Mouse (Mus musculus) lung, embryonic 16.5 days (tissue): ENCODE data around the gene Clpsl2. TPM values are rescaled to one million over a fixed set of nuclear protein-coding genes. Genes with fewer than 3 reads are reported as not detected.

Experiments
- ATAC-seq: fragments of 200-750 bp; cut with Nextera tagmentation; 2 replicates; pipeline ENCODE4 v1.8.0; 2017; ENCODE audit warnings: low read depth, mild to moderate bottlenecking, moderate library complexity
- H3K27ac ChIP-seq: fragments of 300-500 bp; sonication (generic); 2 replicates; pipeline ENCODE4 v1.5.1; 2014; ENCODE audit warnings: mild to moderate bottlenecking, control low read depth, low read length
- H3K27me3 ChIP-seq: fragments of 300-500 bp; sonication (generic); 2 replicates; pipeline ENCODE4 v1.6.1; 2014; ENCODE audit warnings: low read depth, low read length, mixed read lengths; ENCODE audit not compliant: control insufficient read depth, insufficient read depth
- H3K36me3 ChIP-seq: fragments of 300-500 bp; sonication (generic); 2 replicates; pipeline ENCODE4 v1.6.1; 2014; ENCODE audit warnings: low read length; ENCODE audit not compliant: control insufficient read depth, insufficient read depth
- H3K4me1 ChIP-seq: fragments of 300-500 bp; sonication (generic); replicated peaks from 2 replicates; pipeline ENCODE4 v1.6.1; 2014; ENCODE audit warnings: low read length, mixed read lengths; ENCODE audit not compliant: control insufficient read depth, insufficient read depth
- H3K4me2 ChIP-seq: fragments of 300-500 bp; sonication (generic); 2 replicates; pipeline ENCODE4 v1.6.1; 2014; ENCODE audit warnings: low read depth, low read length, control low read depth
- H3K4me3 ChIP-seq: fragments of 300-500 bp; sonication (generic); 2 replicates; pipeline ENCODE4 v1.5.1; 2014; ENCODE audit warnings: mild to moderate bottlenecking, low read length, control low read depth
- H3K9ac ChIP-seq: fragments of 300-500 bp; sonication (generic); 2 replicates; pipeline ENCODE4 v1.6.1; 2014; ENCODE audit warnings: low read length, control low read depth
- H3K9me3 ChIP-seq: fragments of 300-500 bp; sonication (generic); 2 replicates; pipeline ENCODE4 v1.6.1; 2016; ENCODE audit warnings: low read length; ENCODE audit not compliant: control insufficient read depth
- WGBS: fragments of 180-500 bp; shearing (Covaris S2); extraction: QIAGEN DNeasy Blood & Tissue Kit; methylation state at CpG from one replicate; pipeline ENCODE4 v1.1.7; 2014; 5-methylcytosine and 5-hydroxymethylcytosine counted together
- polyA plus RNA-seq: library from polyadenylated mRNA; unstranded; fragments of >200 nt; fragmentation: Nextera tagmentation; extraction: Ambion mirVana; gene quantifications from 2 replicates; pipeline ENCODE4 v1.2.1, GENCODE M21; 2015

Gene Clpsl2
- not detected in 2 replicates for polyA plus RNA-seq

DNA sequence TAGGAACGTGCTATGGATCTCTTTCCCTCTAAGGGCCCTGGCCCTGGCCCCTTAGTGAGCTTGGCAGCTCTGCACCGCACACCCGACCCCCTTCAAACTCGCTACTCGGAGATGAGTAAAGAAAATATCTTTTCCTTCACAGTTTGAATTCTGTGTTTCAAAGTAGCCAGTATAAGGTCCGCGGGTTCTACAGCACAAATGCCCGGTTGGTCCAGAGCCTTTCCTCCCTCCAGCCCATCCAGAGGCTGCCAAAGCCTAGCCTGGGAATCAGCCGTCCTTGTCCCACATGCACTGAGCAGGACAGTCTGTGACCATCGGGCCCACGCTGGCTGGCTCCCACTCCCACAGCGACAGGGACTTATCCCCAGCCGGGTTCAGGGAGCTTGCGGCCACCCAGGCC lies at the start of gene Clpsl2:
Clpsl2 (plus strand) TSS at position 301 of the 400 bp plus-strand sequence.
- Histone ChIP-seq H3K9me3 (no peaks in the 10 kb centered on the region), H3K27ac (no peak within 1 kb of the TSS), H3K36me3 (no peaks in the 10 kb centered on the region), H3K4me1 (no peaks in the 10 kb centered on the region), H3K9ac (no peak within 1 kb of the TSS), H3K27me3 (no peaks in the 10 kb centered on the region), H3K4me3 (no peak within 1 kb of the TSS), H3K4me2 (no peak within 1 kb of the TSS)
- 75% methylated on average over 14 of the region's 14 CpGs for WGBS
- ATAC-seq = no peak

DNA sequence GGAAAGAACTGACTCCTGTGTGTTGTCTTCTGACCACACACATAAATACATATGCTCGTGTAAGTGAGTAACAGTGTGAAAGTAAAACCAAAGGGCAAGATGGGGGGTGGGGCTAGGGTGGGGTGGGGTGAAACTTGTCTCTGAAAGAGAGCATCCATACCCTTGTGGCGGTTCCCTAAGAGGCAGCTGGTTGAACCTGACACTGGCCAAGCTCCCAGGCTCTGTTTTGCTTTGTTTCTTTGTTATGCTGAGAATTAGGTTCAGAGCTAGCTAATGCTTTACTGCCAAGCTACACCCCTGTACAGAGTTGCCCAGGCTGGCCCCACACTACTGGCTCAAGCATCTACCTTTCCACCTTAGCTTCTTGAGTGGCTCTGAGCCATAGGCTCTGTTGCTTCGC lies 48.7 kb upstream of the Clpsl2 start:
- Histone ChIP-seq H3K9me3 (no peaks in the 10 kb centered on the region), H3K27ac (no peak overlapping the region), H3K27me3 (no peaks in the 10 kb centered on the region), H3K9ac (no peak overlapping the region), H3K4me2 (no peak overlapping the region), H3K36me3 (no peaks in the 10 kb centered on the region), H3K4me1 (no peaks in the 10 kb centered on the region), H3K4me3 (no peak overlapping the region)
- WGBS = 71% methylated on average over 3 of the region's 3 CpGs
- no peak for ATAC-seq

DNA sequence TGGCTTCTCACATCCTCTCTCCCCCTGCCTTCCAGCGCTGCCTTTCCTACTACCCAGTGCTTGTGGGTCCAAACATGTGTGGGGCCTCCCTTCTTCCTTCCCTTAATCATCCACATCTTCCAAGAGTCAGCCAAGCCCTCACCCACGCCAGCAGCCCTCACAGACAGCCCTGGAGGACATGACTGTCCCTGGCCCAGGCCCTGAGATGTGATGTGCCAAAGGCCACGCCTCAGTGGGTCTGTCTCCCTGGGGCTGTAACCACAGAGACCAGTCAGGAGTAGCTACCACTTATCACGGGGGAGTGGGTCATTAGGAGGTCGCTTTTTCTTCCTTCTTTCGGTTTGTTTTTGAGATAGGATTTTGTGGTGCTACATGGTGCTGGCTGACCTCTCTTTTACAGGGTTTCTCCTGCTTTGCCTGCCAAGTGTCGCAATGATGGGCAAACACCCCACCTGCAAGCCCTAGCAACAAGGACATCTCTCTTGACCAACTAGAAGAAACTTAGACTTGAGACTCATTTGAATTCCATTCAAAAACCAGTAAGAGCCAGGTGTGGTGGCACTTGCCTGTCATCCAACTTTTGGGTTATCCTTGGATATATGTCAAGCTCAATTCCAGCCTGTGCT lies 46.9 kb upstream of the Clpsl2 start:
- WGBS = 48% methylated on average over 7 of the region's 7 CpGs
- Histone ChIP-seq H3K4me2 (no peak overlapping the region), H3K9ac (no peak overlapping the region), H3K27ac (no peak overlapping the region), H3K4me1 (peaks cover 5% of the 10 kb centered on the region), H3K9me3 (no peaks in the 10 kb centered on the region), H3K4me3 (no peak overlapping the region), H3K36me3 (no peaks in the 10 kb centered on the region), H3K27me3 (no peaks in the 10 kb centered on the region)
- no peak for ATAC-seq

DNA sequence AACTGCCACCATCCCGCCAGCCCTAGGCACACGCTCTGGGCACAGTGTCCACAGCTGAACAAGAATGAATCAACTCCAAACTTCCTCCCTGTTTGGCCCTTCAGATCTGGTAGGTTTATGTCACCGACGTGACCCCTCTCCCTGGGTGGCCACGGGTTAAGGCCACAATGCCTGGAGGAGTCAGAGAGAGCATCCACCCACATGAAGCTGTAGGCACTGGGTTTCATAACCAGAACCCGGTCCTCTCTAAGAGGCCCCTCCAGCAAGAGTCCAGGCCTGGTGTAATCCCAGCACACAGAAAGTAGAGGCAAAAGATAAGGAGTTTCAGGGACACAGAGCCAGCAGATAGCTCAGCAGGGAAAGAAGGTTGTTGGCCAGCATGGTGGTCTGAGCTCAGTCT lies 45.0 kb upstream of the Clpsl2 start:
- ATAC-seq = no peak
- Histone ChIP-seq H3K27ac (no peak overlapping the region), H3K36me3 (no peaks in the 10 kb centered on the region), H3K9ac (no peak overlapping the region), H3K27me3 (no peaks in the 10 kb centered on the region), H3K4me2 (no peak overlapping the region), H3K4me1 (peaks cover 8% of the 10 kb centered on the region), H3K9me3 (no peaks in the 10 kb centered on the region), H3K4me3 (no peak overlapping the region)
- 62% methylated on average over 6 of the region's 6 CpGs for WGBS

DNA sequence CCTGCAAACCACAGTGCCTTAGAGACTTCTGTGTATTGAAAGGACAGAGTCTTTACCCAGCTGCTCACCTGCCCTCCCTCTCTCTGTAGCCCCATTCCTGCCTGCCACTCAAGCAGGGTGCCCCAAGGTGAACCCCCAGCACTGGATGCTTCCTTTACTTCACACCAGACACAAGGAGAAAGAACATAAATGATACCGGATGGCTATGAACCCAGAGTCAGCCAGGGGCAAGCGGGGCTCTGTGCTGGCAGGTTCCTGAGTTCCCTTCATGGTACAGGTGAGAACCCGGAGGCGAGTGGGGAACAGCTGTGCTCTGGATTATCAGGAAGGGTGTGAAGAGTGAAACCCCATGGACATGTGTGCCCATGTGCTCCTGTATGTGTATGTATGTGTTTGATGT lies 43.6 kb upstream of the Clpsl2 start:
- Histone ChIP-seq H3K4me1 (peaks cover 12% of the 10 kb centered on the region), H3K4me3 (no peak overlapping the region), H3K4me2 (no peak overlapping the region), H3K36me3 (no peaks in the 10 kb centered on the region), H3K9me3 (no peaks in the 10 kb centered on the region), H3K27me3 (no peaks in the 10 kb centered on the region), H3K27ac (no peak overlapping the region), H3K9ac (no peak overlapping the region)
- 78% methylated on average over 4 of the region's 4 CpGs for WGBS
- no peak for ATAC-seq

DNA sequence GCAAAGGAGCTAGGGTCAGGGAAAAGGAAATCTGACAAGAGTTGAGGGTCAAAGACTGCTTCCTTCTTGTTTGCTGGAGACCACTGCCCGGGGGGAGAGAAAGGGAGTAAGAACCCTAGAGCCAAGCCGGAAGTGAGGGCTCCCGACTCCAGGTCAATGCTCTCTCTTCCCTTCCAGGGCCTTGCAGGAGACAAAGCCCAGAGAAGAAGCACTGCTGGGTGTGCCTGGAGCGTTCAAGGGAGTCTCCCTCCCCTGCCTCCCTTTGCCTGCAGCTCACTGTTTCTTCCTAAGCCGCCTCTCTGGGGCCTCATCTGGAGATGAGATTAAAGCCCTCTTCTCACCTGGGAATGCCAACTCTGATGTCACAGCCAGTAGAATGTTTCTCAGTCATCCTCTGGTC lies 42.3 kb upstream of the Clpsl2 start:
- WGBS = 22% methylated on average over 5 of the region's 5 CpGs
- no peak for ATAC-seq
- H3K4me1 ChIP-seq = peaks cover 18% of the 10 kb centered on the region
- peak overlapping the region; percentile 1; the same call in 1 of the 2 replicates for H3K9ac ChIP-seq
- no peak overlapping the region for H3K27ac ChIP-seq
- no peak overlapping the region for H3K4me2 ChIP-seq
- H3K9me3 ChIP-seq = no peaks in the 10 kb centered on the region
- no peaks in the 10 kb centered on the region for H3K27me3 ChIP-seq
- H3K4me3 ChIP-seq = no peak overlapping the region
- H3K36me3 ChIP-seq = no peaks in the 10 kb centered on the region

DNA sequence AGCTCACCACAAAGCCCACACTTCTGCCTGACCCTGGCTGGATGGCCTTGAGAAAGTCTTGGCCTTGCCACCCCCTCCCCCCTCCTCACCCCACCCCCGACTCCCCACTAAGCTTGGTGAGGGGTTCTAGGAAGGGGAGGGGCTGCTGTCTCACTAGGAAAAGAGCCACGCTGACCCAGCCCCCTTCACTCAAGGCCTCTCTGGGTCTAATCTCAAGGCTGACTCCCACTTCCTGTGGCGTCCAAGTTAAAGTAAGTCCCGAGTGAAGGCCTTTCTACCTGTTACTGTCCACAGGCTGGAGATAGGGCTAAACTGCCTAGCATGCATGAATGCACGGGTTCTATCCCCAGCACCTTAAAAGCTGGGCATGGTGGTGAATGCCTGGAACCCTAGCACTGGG lies 41.7 kb upstream of the Clpsl2 start:
- no peaks in the 10 kb centered on the region for H3K27me3 ChIP-seq
- no peak overlapping the region for H3K27ac ChIP-seq
- H3K4me3 ChIP-seq = no peak overlapping the region

DNA sequence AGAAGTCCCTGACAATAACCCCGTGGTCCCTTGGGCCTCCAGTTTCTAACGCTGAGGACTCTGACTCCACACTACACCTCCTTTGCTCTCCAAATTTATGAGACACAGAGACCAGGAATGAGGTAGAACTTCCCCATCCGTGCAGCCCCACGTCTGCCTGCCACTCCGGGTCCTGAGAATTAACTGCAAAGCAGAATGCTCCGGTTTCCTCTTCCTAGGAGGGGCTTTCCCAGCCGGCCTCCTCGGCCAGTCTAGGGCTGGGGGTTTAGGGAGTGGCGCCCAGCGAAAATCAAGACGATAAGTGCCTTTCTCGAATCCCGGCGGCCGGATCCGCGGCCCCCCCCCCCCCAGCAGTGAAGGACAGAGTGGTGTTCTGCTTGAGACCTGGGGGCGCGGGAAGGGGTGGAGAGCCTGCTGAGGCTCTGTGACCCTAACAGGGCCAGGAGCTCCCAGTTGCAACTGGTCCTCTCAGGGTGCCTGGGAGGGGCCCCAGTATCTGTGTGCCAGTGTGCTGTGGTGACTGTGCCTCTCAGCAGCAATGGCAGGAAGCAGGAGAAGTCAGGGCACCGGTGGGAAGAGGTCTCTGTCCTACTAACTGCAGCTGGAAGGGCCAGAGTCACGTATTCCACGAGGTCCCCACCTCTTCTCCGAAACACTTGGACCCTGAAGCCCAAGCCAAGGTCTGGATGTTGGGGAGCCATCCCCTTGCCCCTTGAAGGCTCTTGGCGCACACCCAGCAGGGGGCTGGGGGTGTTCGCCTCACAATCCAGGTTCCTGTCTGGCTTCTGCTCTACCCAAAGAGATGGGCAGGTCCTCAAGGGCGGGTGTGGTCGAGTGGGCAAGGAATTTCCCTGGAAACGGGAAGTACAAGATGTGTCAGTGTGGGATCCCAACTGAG lies 38.5 kb upstream of the Clpsl2 start:
- Histone ChIP-seq H3K4me1 (peaks cover 29% of the 10 kb centered on the region), H3K27me3 (no peaks in the 10 kb centered on the region), H3K4me3 (peak overlapping the region; percentile 30), H3K9ac (peak overlapping the region; percentile 61), H3K9me3 (no peaks in the 10 kb centered on the region), H3K36me3 (no peaks in the 10 kb centered on the region), H3K27ac (0 out of 2 replicates have a peak overlapping the region, but pooled peaks have one; percentile 36), H3K4me2 (peak overlapping the region; percentile 53)
- peak; percentile 32 for ATAC-seq
- WGBS = 5% methylated on average over 26 of the region's 28 CpGs

More for the DNA sequence above, 41.7 kb upstream of the Clpsl2 start:
- ATAC-seq = no peak
- H3K4me2 ChIP-seq = no peak overlapping the region
- 20% methylated on average over 5 of the region's 5 CpGs for WGBS
- no peaks in the 10 kb centered on the region for H3K36me3 ChIP-seq
- H3K9me3 ChIP-seq = no peaks in the 10 kb centered on the region
- H3K9ac ChIP-seq = peak overlapping the region; percentile 1; the same call in 1 of the 2 replicates
- H3K4me1 ChIP-seq = peaks cover 21% of the 10 kb centered on the region
